Mouse (Mus musculus) bone marrow, adult 2 months (tissue): ENCODE measurements around the gene Slamf1.

Source experiments
- CTCF ChIP-seq: fragments of 200-500 bp; IDR thresholded peaks from 2 replicates; pipeline ENCODE4 v1.5.1; 2011; ENCODE audit warnings: low read length, control low read depth; ENCODE audit not compliant: control insufficient read depth, insufficient read depth
- POLR2A ChIP-seq: fragments of 200-500 bp; IDR thresholded peaks from 2 replicates; pipeline ENCODE4 v1.6.1; 2011; ENCODE audit warnings: low read depth, mild to moderate bottlenecking, control low read depth, low read length, borderline replicate concordance; ENCODE audit not compliant: control insufficient read depth

GRCm38 (mm10) chr1:171827674-171828073 lies 60.7 kb downstream of the Slamf1 start:
- TF ChIP-seq CTCF: peak; percentile 31; the same call in 1 of the 2 replicates
- TF ChIP-seq POLR2A: no peak
